Mouse (Mus musculus): ENCODE measurements around the gene 4930404H24Rik. TPM values are rescaled to one million over a fixed set of nuclear protein-coding genes. Genes with fewer than 3 reads are reported as not detected.

Gene 4930404H24Rik
- polyA plus RNA-seq, 1 experiment from 2014 or later: not detected

DNA sequence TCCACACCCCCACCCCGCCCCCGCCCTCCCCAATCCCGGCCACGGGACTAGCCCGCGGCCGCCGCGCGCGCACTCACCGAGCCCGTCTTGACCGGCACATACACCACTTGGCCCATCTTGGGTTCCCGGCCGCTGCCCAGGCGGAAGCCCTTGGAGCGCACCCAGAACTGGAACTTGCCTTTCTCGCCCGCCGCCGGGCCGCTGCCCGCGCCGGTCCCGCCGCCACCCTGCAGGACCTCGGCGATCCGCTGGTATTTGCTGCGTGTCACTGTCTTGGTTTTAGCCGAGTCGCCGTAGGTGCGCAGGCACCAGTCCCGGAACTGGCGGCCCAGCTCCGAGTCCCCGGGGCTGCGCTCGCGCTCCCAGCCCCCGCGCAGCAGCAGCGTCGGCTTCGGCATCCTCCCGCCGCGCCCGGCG lies 36.8 kb downstream of the 4930404H24Rik start:
- Histone ChIP-seq H3K27me3 (replicated peaks) (peaks cover 23% of the 10 kb centered on the region), H3K9ac (peak overlapping the region; percentile 81), H3K27ac (peak overlapping the region; percentile 90), H3K4me3 (peak overlapping the region; percentile 79), H3K4me1 (peaks cover 47% of the 10 kb centered on the region), H3K4me2 (replicated peaks) (peak overlapping the region; percentile 96), H3K36me3 (no peaks in the 10 kb centered on the region), H3K9me3 (no peaks in the 10 kb centered on the region)
- WGBS: under 1% methylated on average over 53 of the region's 53 CpGs
- ATAC-seq (ENCODE audit: low FRiP score, low read depth): peak; percentile 3; the same call in 1 of the 2 replicates

DNA sequence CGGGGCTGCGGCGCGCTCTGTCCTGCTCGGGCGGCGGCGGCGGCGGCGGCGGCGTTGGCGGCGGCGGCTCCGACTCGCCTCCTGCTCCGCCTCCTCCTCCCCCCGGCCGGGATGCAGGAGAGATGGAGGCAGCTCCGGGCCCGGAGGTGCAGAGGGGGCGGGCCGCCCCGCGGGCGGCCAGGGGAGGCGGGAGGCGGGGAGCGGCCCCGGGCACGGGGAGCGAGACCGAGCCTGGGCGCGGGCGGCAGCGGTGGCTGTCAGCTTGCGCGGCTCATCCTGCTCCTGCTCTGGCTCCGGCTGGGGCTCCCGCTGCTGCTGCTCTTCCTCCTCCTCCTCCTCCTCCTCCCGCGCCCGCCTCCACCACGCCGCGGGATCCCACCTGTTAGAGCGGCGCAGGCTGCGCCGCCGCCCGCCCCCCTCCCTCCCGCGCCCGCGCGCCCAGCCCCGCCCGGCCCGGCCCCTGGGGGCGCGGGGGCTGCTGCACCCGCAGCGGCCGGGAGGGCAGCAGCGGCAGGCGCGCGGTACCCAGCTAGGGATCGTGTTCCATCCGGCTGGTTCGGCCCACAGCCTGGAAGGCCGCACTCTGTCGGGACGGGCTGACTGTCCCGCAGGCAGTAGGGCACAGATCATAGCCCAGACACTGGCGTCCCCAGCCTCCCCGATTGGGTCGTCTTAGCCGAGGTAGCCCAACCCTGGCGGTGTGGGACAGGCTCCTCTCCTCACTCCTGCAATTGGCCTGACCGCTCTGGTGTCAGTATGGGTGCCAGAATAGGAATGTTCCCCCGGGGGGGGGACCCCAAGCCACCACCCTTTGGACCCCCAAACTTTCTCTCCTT lies 37.6 kb downstream of the 4930404H24Rik start, which contains the start of gene Nol4l:
Nol4l (minus strand) TSS at position 41 of the 836 bp plus-strand sequence.
- no peaks in the 10 kb centered on the region for H3K9me3 ChIP-seq
- H3K27ac ChIP-seq: peak within 1 kb of the TSS; percentile 90
- H3K4me2 ChIP-seq (replicated peaks): peak within 1 kb of the TSS; percentile 96
- H3K4me1 ChIP-seq: peaks cover 44% of the 10 kb centered on the region
- H3K9ac ChIP-seq: peak within 1 kb of the TSS; percentile 81
- H3K4me3 ChIP-seq: peak within 1 kb of the TSS; percentile 79
- 1% methylated on average over 47 of the region's 86 CpGs for WGBS
- H3K27me3 ChIP-seq (replicated peaks): peaks cover 23% of the 10 kb centered on the region
- H3K36me3 ChIP-seq: no peaks in the 10 kb centered on the region
- peak; percentile 2; the same call in 1 of the 2 replicates for ATAC-seq (ENCODE audit: low FRiP score, low read depth)

GRCm38 (mm10) chr2:153530948-153531347 lies 38.4 kb downstream of the 4930404H24Rik start:
- 59% methylated on average over 5 of the region's 5 CpGs for WGBS

GRCm38 (mm10) chr2:153533981-153534380 lies 41.4 kb downstream of the 4930404H24Rik start:
- Histone ChIP-seq H3K36me3 (no peaks in the 10 kb centered on the region), H3K27me3 (replicated peaks) (peaks cover 13% of the 10 kb centered on the region), H3K27ac (no peak overlapping the region), H3K9ac (no peak overlapping the region), H3K9me3 (no peaks in the 10 kb centered on the region), H3K4me2 (replicated peaks) (no peak overlapping the region), H3K4me3 (no peak overlapping the region), H3K4me1 (peaks cover 8% of the 10 kb centered on the region)
- 61% methylated on average over 1 of the region's 1 CpGs for WGBS
- ATAC-seq (ENCODE audit: low FRiP score, low read depth): no peak

More at GRCm38 (mm10) chr2:153530948-153531347, 38.4 kb downstream of the 4930404H24Rik start:
- H3K9ac ChIP-seq: no peak overlapping the region
- no peak overlapping the region for H3K27ac ChIP-seq
- H3K4me3 ChIP-seq: no peak overlapping the region
- ATAC-seq (ENCODE audit: low FRiP score, low read depth): no peak
- H3K36me3 ChIP-seq: no peaks in the 10 kb centered on the region
- no peaks in the 10 kb centered on the region for H3K9me3 ChIP-seq
- H3K4me1 ChIP-seq: peaks cover 36% of the 10 kb centered on the region
- H3K4me2 ChIP-seq (replicated peaks): no peak overlapping the region; the same call in 1 of the 2 replicates
- H3K27me3 ChIP-seq (replicated peaks): peaks cover 23% of the 10 kb centered on the region

GRCm38 (mm10) chr2:153538898-153539297 lies 46.3 kb downstream of the 4930404H24Rik start:
- no peak for ATAC-seq (ENCODE audit: low FRiP score, low read depth)
- H3K4me3 ChIP-seq: no peak overlapping the region
- no peaks in the 10 kb centered on the region for H3K27me3 ChIP-seq (replicated peaks)
- H3K4me1 ChIP-seq: no peaks in the 10 kb centered on the region
- H3K9me3 ChIP-seq: no peaks in the 10 kb centered on the region
- no peak overlapping the region for H3K9ac ChIP-seq
- WGBS: 91% methylated on average over 3 of the region's 3 CpGs
- no peak overlapping the region for H3K4me2 ChIP-seq (replicated peaks)
- H3K27ac ChIP-seq: no peak overlapping the region
- no peaks in the 10 kb centered on the region for H3K36me3 ChIP-seq

- ATAC-seq (ENCODE audit: low FRiP score, low read depth): no peak
- Histone ChIP-seq H3K27ac (no peak overlapping the region), H3K4me3 (no peak overlapping the region), H3K27me3 (replicated peaks) (0 out of 2 replicates have a peak, but pooled peaks cover 4% of the 10 kb centered on the region), H3K9ac (no peak overlapping the region), H3K36me3 (no peaks in the 10 kb centered on the region), H3K4me1 (peaks cover 11% of the 10 kb centered on the region), H3K4me2 (replicated peaks) (no peak overlapping the region), H3K9me3 (no peaks in the 10 kb centered on the region)
- 84% methylated on average over 8 of the region's 8 CpGs for WGBS
Measured at GRCm38 (mm10) chr2:153542936-153543668, 50.5 kb downstream of the 4930404H24Rik start.

Other genes with a start within 250 kb of the 4930404H24Rik start
- gene Kif3b, start 201.4 kb upstream of the 4930404H24Rik start, polyA plus RNA-seq (2016; fragmentation: Nextera tagmentation; extraction: Ambion mirVana): 12.6 and 14.4 TPM in 2 replicates
- 21.1 and 21.8 TPM in 2 replicates for gene Asxl1, start 147.0 kb upstream of the 4930404H24Rik start, polyA plus RNA-seq (2016; fragmentation: Nextera tagmentation; extraction: Ambion mirVana)
- 36.3 and 39.9 TPM in 2 replicates for gene Nol4l, start 37.2 kb downstream of the 4930404H24Rik start, polyA plus RNA-seq (2016; fragmentation: Nextera tagmentation; extraction: Ambion mirVana)
- gene Commd7, start 140.0 kb downstream of the 4930404H24Rik start, polyA plus RNA-seq (2016; fragmentation: Nextera tagmentation; extraction: Ambion mirVana): 69.5 and 76.8 TPM in 2 replicates
- 6.6 and 7.4 TPM in 2 replicates for gene Dnmt3b, start 156.7 kb downstream of the 4930404H24Rik start, polyA plus RNA-seq (2016; fragmentation: Nextera tagmentation; extraction: Ambion mirVana)
- 0.11 and 0.17 TPM in 2 replicates for gene Dnmt3c, start 203.9 kb downstream of the 4930404H24Rik start, polyA plus RNA-seq (2016; fragmentation: Nextera tagmentation; extraction: Ambion mirVana)
- gene Mapre1, start 248.5 kb downstream of the 4930404H24Rik start, polyA plus RNA-seq (2016; fragmentation: Nextera tagmentation; extraction: Ambion mirVana): 399 and 422 TPM in 2 replicates